Mouse (Mus musculus): ENCODE measurements around the gene Ywhah. TPM values are rescaled to one million over a fixed set of nuclear protein-coding genes. Genes with fewer than 3 reads are reported as not detected.

Ywhah gene
- polyA plus RNA-seq, 1 experiment = 106 TPM

DNA sequence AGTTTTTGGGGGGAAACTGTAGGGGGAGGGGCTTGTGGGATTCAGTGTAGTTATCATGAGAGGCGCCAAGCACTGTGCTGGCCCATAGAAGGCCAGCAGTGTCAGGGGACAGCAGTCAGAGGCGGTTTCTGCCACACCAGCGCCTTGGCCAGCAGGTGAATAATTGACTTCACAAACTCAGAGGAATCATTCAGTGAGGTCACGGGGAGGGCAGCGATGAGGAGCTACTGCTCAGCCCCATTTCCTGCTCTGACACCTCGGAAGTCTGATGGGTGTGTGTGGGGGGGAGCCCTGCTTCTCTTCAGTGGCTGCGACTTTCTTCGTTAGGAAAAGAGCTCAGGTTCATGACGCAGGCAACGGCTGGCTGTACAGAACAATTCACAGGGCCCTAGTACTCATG is 24.8 kb downstream of the Ywhah start:
- no peak overlapping the region for H3ac ChIP-seq (ENCODE audit: control insufficient read depth, insufficient read length)
- peaks cover 35% of the 10 kb centered on the region for H3K27me3 ChIP-seq (ENCODE audit: control insufficient read depth, insufficient read depth, insufficient read length)
- no peak overlapping the region for H3K4me3 ChIP-seq
- H3K79me2 ChIP-seq (ENCODE audit: control insufficient read depth, insufficient read depth) = no peaks in the 10 kb centered on the region
- no peak overlapping the region for H3K4me2 ChIP-seq (ENCODE audit: low read depth)
- no peaks in the 10 kb centered on the region for H3K36me3 ChIP-seq (ENCODE audit: control insufficient read depth, insufficient read depth)
- no peak for TF ChIP-seq REST (IDR thresholded peaks at IDR 0.05; ENCODE audit: insufficient read depth, insufficient read length)
- no peak for TF ChIP-seq E2F4 (IDR thresholded peaks at IDR 0.05; ENCODE audit: insufficient read depth)
- TF ChIP-seq USF1 (IDR thresholded peaks at IDR 0.05; ENCODE audit: low read depth) = no peak
- no peak for TF ChIP-seq POLR2A (IDR thresholded peaks at IDR 0.05; ENCODE audit: insufficient read length, low read depth)
- no peak for TF ChIP-seq MYOD1 (IDR thresholded peaks at IDR 0.05; ENCODE audit: control insufficient read depth in 1 of 3, insufficient read length in 2 of 3, low read depth in 2 of 3)
- no peak for TF ChIP-seq SRF (IDR thresholded peaks at IDR 0.05; ENCODE audit: control insufficient read depth, insufficient read length, low read depth)
- TF ChIP-seq MYOG (IDR thresholded peaks at IDR 0.05; ENCODE audit: control insufficient read depth in 1 of 3, insufficient read depth in 1 of 3, insufficient read length in 2 of 3, low read depth in 2 of 3) = no peak
- TF ChIP-seq TCF12 (IDR thresholded peaks at IDR 0.05; ENCODE audit: insufficient read depth, poor library complexity, severe bottlenecking) = no peak
- no peak for TF ChIP-seq TCF3 (IDR thresholded peaks at IDR 0.05; ENCODE audit: insufficient read length, low read depth)
- no peak for TF ChIP-seq CEBPB (IDR thresholded peaks at IDR 0.05; ENCODE audit: insufficient read depth, poor library complexity, severe bottlenecking)
- no peak for TF ChIP-seq POLR2AphosphoS2 (IDR thresholded peaks at IDR 0.05; ENCODE audit: insufficient read length, low read depth)
- TF ChIP-seq MAX (IDR thresholded peaks at IDR 0.05; ENCODE audit: low read depth) = no peak

- Histone ChIP-seq H3K27me3 (ENCODE audit: control insufficient read depth, insufficient read depth, insufficient read length) (peaks cover 40% of the 10 kb centered on the region), H3ac (ENCODE audit: control insufficient read depth, insufficient read length) (no peak overlapping the region), H3K4me2 (ENCODE audit: low read depth) (no peak overlapping the region), H3K79me2 (ENCODE audit: control insufficient read depth, insufficient read depth) (no peaks in the 10 kb centered on the region), H3K36me3 (ENCODE audit: control insufficient read depth, insufficient read depth) (no peaks in the 10 kb centered on the region), H3K4me3 (no peak overlapping the region)
- TF ChIP-seq CEBPB (IDR thresholded peaks at IDR 0.05; ENCODE audit: insufficient read depth, poor library complexity, severe bottlenecking) (no peak), POLR2A (IDR thresholded peaks at IDR 0.05; ENCODE audit: insufficient read length, low read depth) (no peak), POLR2AphosphoS2 (IDR thresholded peaks at IDR 0.05; ENCODE audit: insufficient read length, low read depth) (no peak), MYOG (IDR thresholded peaks at IDR 0.05; ENCODE audit: control insufficient read depth in 1 of 3, insufficient read depth in 1 of 3, insufficient read length in 2 of 3, low read depth in 2 of 3) (no peak), TCF12 (IDR thresholded peaks at IDR 0.05; ENCODE audit: insufficient read depth, poor library complexity, severe bottlenecking) (no peak), SRF (IDR thresholded peaks at IDR 0.05; ENCODE audit: control insufficient read depth, insufficient read length, low read depth) (no peak), MYOD1 (IDR thresholded peaks at IDR 0.05; ENCODE audit: control insufficient read depth in 1 of 3, insufficient read length in 2 of 3, low read depth in 2 of 3) (no peak), MAX (IDR thresholded peaks at IDR 0.05; ENCODE audit: low read depth) (no peak), USF1 (IDR thresholded peaks at IDR 0.05; ENCODE audit: low read depth) (no peak)
Measured at GRCm38 (mm10) chr5:33044636-33045315, 26.2 kb downstream of the Ywhah start.

GRCm38 (mm10) chr5:33045316-33045705 is 26.7 kb downstream of the Ywhah start:
- Histone ChIP-seq H3K36me3 (ENCODE audit: control insufficient read depth, insufficient read depth) (no peaks in the 10 kb centered on the region), H3K4me2 (ENCODE audit: low read depth) (no peak overlapping the region), H3K79me2 (ENCODE audit: control insufficient read depth, insufficient read depth) (no peaks in the 10 kb centered on the region), H3K27me3 (ENCODE audit: control insufficient read depth, insufficient read depth, insufficient read length) (peaks cover 40% of the 10 kb centered on the region), H3K4me3 (no peak overlapping the region), H3ac (ENCODE audit: control insufficient read depth, insufficient read length) (no peak overlapping the region)
- TF ChIP-seq REST (IDR thresholded peaks at IDR 0.05; ENCODE audit: insufficient read depth, insufficient read length) = no peak
- TF ChIP-seq MYOG (IDR thresholded peaks at IDR 0.05; ENCODE audit: control insufficient read depth in 1 of 3, insufficient read depth in 1 of 3, insufficient read length in 2 of 3, low read depth in 2 of 3) = no peak
- no peak for TF ChIP-seq CEBPB (IDR thresholded peaks at IDR 0.05; ENCODE audit: insufficient read depth, poor library complexity, severe bottlenecking)
- TF ChIP-seq MYOD1 (IDR thresholded peaks at IDR 0.05; ENCODE audit: control insufficient read depth in 1 of 3, insufficient read length in 2 of 3, low read depth in 2 of 3) = no peak
- no peak for TF ChIP-seq MAX (IDR thresholded peaks at IDR 0.05; ENCODE audit: low read depth)

GRCm38 (mm10) chr5:33052849-33053582 is 34.4 kb downstream of the Ywhah start:
- peaks cover 36% of the 10 kb centered on the region for H3K27me3 ChIP-seq (ENCODE audit: control insufficient read depth, insufficient read depth, insufficient read length)
- no peaks in the 10 kb centered on the region for H3K79me2 ChIP-seq (ENCODE audit: control insufficient read depth, insufficient read depth)
- no peaks in the 10 kb centered on the region for H3K36me3 ChIP-seq (ENCODE audit: control insufficient read depth, insufficient read depth)
- H3ac ChIP-seq (ENCODE audit: control insufficient read depth, insufficient read length) = no peak overlapping the region
- TF ChIP-seq MAX (IDR thresholded peaks at IDR 0.05; ENCODE audit: low read depth) (no peak), USF1 (IDR thresholded peaks at IDR 0.05; ENCODE audit: low read depth) (no peak), MYOD1 (IDR thresholded peaks at IDR 0.05; ENCODE audit: control insufficient read depth in 1 of 3, insufficient read length in 2 of 3, low read depth in 2 of 3) (no peak), REST (IDR thresholded peaks at IDR 0.05; ENCODE audit: insufficient read depth, insufficient read length) (no peak), POLR2A (IDR thresholded peaks at IDR 0.05; ENCODE audit: insufficient read length, low read depth) (no peak), SRF (IDR thresholded peaks at IDR 0.05; ENCODE audit: control insufficient read depth, insufficient read length, low read depth) (no peak), MYOG (IDR thresholded peaks at IDR 0.05; ENCODE audit: control insufficient read depth in 1 of 3, insufficient read depth in 1 of 3, insufficient read length in 2 of 3, low read depth in 2 of 3) (no peak)
- H3K4me3 ChIP-seq = no peak overlapping the region
- H3K4me2 ChIP-seq (ENCODE audit: low read depth) = no peak overlapping the region
